Mouse (Mus musculus) lung, postnatal 25 days (tissue): Measurements from ENCODE around the gene Gpr55.
"Not testable (repeated sequence)": the region's sequence is repeated elsewhere in the genome, so short reads cannot be mapped to it uniquely, and the experiment has no call there.

Experiments used
- DNase-seq: peaks from one replicate; pipeline ENCODE4 v3.0.0; 2022; ENCODE audit warnings: low spot score

Gene Gpr55

DNA sequence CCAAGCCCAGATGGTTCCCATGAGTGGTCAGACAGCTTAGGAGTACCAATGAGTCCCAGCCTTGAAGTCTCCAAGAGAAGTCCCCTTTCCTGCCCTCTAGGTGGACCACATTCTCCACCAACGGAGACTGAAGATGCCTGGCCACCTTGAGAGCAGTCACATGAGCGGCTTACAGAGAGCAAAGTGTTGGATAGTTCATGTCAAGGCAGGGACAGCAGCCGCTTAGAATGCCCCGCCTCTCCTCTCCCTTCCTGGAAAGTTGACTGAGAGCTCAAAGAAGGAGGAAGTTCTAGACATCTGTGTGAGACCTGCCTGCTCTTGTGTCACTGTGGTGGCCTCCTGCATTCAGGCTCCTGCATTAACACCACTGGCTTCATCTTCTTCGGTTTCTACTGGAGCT, at the start of gene Gpr55:
Gpr55 (minus strand) TSS at position 135 of the 400 bp plus-strand sequence.
- peak; percentile 35 for DNase-seq

DNA sequence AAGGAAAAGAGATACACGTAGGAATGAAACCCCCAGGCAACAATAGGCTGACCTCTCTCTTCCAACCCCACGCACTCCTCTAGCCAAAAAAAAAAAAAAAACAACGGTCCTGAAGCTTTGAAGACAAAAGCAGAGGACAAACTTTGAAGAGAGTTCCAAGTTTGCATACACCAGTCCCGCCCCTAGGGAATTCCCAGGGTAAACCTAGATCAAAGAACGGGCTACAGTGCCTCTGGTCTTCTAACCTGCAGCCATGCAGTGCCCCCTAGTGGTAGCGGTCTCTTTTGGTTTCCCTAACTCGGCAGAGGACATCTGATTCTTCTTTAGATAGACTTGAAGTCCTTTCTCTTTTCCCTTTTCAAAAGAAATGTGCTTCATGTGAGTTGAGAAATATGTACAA, 47.0 kb upstream of the Gpr55 start:
- DNase-seq, result peak; percentile 87

DNA sequence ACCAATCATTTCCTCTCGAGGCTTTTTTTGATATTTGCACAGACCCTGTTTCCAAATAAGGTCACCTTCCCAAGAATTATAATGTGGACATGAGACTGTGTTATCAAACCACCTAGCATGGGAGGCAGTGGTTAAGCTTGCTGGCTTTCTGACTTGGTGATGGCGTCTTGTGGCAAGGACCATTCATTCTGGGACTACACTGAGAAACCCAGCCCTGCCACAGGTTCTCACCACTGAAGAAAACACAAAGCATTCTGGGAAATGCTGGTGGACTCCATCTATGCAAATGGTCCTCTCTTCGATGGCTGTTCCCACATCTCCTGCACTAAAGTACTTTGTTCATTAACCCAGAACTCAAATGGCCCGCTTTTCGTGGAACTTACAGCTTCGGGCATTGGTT, 45.2 kb upstream of the Gpr55 start:
- DNase-seq, result no peak

DNA sequence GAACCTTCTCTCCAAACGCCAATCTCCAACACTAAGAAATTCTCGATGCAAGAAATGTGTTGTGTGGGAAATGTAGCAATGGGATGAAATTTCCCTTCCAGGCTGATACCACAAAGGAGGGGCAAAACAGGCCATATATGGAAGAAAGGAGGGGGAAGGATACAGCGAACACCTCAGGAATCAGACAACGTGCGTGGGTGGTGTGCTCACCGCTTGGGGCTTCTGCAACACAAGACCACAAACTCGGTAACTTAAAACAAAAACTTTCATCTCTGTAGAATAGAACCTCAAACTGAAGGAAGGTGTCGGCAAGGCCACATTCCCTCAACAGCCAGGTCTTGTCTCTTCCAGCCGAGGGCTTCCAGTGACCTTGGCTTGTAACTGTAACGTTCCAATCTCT, 44.7 kb upstream of the Gpr55 start:
- no peak for DNase-seq

GRCm38 (mm10) chr1:85999853-86000570, 39.2 kb upstream of the Gpr55 start:
- DNase-seq, result no peak

DNA sequence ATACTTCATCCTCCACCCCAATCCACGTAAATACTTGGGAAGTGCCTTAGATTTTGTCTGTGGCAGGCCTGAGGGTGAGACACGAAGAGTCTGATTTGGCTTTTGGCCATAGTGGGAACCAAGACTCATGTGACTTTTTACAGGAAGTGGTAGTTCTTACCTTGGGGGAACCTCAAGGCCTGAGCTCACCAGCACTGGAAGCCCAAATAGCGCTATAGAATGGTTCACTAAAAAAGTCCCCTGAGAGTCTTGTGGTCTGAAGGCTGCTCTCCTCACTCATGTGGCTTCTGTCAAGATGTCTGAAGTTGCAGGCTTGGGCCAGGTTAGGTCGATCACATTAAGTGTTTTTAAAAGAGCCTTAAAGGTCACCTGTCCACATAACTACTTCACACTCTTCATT, 37.2 kb upstream of the Gpr55 start:
- DNase-seq, result no peak

GRCm38 (mm10) chr1:85997221-85997620, 36.4 kb upstream of the Gpr55 start:
- no peak for DNase-seq

DNA sequence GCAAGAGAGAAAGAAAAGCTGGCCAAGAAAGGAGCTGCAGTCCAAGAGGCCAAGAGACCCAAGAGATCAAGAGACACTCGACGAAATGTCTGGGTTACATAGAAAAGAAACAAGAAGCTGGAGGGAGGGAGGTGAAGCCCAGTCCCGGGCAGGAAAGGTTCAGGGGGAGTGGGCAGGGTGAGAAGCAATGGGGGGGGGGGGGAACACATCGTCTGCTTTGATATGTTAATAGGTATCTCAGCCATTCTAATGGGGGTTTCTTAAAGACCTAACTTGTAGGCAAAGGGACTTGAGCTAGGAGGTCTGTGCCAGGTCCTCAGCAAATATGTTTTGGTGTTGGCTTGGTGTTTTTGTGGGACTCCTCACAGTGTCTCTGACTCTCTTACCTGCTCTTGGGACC, 32.7 kb upstream of the Gpr55 start:
- DNase-seq, result no peak

GRCm38 (mm10) chr1:85992175-85992574, 31.4 kb upstream of the Gpr55 start:
- DNase-seq, result no peak

- not testable (repeated sequence) for DNase-seq
Observed at GRCm38 (mm10) chr1:85988882-85989281, 28.1 kb upstream of the Gpr55 start.

DNA sequence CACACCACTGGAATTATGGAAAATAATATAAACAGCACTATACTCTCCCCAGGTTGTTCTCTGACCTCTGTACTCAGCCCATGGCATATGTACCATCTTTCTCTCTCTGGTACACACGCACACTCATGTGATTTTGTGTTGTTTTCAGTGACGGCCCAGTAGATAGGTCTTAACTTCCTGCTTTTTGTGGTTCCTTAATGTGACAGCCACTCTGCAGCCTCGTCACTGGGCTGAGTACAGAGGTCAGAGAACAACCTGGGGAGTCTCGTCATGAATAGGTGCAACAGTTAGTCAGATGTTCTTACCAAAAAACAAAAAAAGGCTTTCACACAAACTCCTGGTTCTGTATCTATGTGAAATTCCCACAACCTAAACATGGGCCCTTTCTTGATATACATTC, 27.5 kb upstream of the Gpr55 start:
- peak; percentile 11 for DNase-seq

GRCm38 (mm10) chr1:85985784-85986183, 25.0 kb upstream of the Gpr55 start:
- no peak for DNase-seq

- no peak for DNase-seq
Observed at GRCm38 (mm10) chr1:85981738-85982357, 21.0 kb upstream of the Gpr55 start.

GRCm38 (mm10) chr1:85977709-85978108, 16.9 kb upstream of the Gpr55 start:
- no peak for DNase-seq

- no peak for DNase-seq
Observed at GRCm38 (mm10) chr1:85973468-85973877, 12.7 kb upstream of the Gpr55 start.

DNA sequence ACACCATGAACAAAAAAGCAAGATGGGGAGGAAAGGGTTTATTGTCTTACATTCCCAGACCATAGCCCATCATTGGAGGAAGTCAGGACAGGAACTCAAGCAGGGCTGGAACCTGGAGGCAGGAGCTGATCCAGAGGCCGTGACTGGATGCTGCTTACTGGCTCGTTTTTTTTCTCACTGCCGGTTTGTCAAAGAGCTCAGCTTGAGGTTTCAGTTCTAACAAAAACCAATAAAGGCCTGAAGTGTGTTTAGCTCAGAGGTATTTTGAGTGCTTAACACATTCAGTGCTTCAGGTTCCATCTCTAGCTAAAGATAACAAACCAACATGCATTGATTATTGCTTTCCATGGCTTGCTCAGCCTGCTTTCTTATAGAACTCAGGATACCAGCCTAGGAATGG, 11.5 kb upstream of the Gpr55 start:
- DNase-seq, result no peak

- no peak for DNase-seq
Observed at GRCm38 (mm10) chr1:85971070-85971469, 10.3 kb upstream of the Gpr55 start.

DNA sequence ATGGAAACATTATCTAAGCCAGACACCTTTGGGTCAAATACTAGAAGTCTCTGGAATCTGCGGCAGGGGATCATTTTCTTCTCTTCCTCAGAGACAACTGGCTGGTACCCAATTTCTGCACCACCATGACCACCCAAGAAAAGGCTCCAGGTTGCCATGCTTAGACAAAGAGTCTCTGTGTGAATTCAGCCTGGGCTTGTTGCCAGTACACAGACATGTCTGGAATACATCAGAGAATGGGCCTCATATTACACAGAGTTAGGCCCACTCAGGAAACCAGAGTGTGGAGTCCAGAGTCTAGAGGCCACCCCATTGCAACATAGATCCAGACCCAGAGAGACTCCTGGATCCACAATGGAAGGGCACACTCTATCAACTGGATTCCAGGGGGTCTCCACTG, 8.7 kb upstream of the Gpr55 start:
- no peak for DNase-seq

DNA sequence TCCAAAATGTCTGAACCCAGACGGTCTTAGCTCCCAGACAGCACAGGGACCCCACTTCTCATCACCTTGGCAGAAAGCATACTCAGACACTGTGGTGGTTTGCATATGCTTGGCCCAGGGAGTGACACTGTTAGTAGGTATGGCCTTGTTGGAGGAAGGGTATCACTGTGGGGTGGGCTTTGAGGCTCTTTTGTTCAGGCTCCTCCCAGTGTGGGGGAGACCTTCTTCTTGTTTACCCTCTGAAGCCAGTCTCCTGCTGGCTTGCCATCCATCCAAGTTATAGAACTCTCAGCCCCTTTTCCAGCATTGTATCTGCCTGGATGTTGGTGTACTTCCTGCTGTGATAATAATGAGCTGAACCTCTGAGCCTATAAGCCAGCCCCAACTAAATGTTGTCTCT, 8.3 kb upstream of the Gpr55 start:
- no peak for DNase-seq

DNA sequence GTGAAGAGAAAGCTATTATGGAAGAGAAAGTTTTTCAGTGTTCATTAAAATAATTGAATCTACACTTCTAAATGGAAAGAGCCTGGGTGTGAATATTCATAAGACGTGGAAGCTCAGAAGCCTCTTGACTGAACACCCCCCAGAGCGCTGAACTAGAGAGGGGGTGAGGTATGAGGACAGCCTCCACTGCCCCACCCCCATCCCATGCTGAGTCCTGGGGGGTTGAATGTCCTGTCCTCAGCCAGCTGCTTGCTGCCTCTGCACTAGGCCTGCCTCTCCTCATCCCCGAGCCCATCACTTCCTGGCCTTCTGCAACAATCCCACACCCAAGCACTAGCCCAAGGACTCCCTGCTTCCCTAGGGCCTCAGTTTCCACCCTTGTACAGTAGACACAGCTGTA, 5.0 kb upstream of the Gpr55 start:
- DNase-seq, result no peak

GRCm38 (mm10) chr1:85962081-85962480, 1.3 kb upstream of the Gpr55 start:
- no peak for DNase-seq

GRCm38 (mm10) chr1:85959889-85960276, 924 bp downstream of the Gpr55 start:
- DNase-seq, result no peak

GRCm38 (mm10) chr1:85959129-85959888, 1.5 kb downstream of the Gpr55 start:
- DNase-seq, result no peak
